Mouse (Mus musculus) skeletal muscle tissue, adult 2 months (tissue): ENCODE results near the gene Mrpl33.

Experiments
- DNase-seq: peaks from one replicate; pipeline ENCODE4 v3.0.0-alpha.2; 2012; ENCODE audit warnings: low read depth, low spot score

The Mrpl33 gene

DNA sequence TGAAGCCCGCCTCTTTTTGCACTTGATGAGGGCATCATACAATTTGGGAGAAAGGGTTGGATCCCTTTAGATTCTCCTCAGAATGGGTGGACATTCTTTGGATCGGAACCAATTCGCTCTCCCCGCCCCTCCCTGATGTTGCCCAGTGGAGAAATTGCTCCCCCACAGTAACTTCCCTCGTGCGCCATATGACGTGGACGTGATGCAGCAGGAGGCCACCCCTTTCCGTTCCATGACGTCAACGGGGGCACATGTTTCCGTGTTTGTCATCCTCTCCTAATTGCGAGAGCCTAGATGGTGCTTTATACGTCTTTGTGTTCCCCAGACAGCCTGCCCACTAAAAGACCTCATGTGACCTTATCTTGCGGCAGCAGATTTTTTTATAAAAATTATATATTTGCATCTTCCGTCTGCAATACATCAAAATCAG is 101.6 kb downstream of the Mrpl33 start:
- DNase-seq: peak; percentile 88

DNA sequence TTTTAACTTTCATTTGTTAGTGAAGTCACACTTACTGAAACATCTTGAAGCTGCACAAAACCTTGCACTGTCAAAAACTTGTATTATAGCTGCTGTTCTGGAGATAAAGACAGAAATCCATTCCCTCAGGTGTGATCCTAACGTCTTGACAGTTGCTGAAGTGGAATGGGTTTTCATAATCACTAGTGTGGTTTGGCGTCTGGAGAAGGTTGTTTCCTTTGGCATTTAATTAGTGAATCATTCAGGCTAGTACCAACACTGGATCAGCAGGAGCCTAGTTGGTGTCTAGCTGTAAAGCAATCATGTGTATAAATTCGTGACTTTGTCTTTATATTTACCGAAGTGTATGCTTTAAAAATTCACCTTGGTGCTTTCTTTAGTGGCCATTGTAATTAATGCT is 102.2 kb downstream of the Mrpl33 start:
- DNase-seq: no peak

DNA sequence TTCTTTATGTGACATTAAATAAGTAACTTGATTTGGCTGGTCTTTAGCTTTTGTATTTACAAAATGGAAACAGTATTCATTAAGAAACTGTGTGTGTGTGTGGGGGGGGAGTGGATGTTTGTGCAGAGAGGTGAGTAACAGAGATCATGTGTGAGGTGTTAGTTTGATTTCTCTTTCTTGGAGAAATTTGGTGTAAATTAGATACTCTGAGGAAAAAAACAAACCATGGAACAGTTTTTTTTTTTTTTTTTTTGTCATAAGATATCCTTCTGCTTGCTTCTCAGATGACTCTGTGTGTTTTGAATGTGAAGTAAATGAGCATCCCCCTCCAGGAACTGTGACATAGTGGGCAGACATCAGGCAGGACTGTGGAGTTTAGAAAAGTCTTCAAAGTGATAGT is 102.7 kb downstream of the Mrpl33 start:
- no peak for DNase-seq

DNA sequence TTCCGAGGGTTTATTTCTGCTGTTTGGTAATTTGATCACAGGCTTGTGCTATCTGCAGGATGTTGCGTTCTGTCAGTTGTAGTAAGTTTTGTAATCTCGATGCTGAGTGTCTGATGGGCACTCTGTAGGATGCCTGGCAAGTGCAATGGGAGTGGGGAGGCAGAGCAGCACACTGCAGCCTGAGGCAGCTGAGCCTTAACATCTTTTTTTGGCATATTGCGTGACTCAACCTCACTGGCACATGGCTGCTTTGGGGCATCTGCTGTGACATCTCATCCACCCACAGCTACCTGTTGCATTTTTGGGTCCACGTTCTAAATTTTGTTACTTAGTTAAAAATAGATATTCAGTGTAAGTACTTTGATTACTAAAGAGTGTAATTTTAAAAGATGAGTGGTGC is 108.2 kb downstream of the Mrpl33 start:
- DNase-seq: no peak

DNA sequence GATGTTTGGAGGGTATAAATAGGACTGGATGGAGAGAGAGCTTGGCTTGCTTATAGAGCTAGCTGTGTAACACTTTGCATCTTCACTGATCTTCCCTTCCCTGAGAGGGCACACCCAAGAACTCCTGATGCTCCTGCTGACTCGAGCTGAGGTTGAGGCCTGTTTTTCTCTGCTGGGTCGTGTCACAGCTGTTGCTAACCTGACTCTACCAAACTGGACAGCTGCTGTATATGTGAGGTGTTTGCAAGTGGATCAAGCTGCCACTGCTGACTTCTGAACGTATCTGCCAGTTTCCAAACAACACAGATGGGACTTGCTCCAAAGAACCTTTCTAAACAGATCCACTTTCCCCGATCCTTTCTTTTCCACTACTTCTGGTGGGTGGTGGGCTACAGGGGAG is 110.1 kb downstream of the Mrpl33 start:
- peak; percentile 11 for DNase-seq

DNA sequence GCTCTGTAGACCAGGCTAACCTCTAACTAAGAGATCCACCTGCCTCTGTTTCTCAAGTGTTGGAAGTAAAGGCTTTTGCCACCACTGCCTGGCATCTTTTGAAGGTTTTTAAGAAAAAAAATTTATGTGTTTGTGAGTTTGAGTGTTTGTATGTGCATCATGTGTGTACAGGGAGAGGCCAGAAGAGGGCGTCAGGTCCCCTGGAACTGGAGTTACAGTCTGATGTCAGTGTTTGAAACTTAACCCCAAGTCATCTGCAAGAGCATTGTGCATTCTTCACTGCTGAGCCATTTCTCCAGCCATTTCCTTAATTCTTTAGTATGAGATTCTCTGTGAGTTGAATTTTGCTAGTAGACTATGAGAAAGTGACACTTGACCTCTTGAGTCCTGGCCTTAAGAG is 112.7 kb downstream of the Mrpl33 start:
- no peak for DNase-seq

DNA sequence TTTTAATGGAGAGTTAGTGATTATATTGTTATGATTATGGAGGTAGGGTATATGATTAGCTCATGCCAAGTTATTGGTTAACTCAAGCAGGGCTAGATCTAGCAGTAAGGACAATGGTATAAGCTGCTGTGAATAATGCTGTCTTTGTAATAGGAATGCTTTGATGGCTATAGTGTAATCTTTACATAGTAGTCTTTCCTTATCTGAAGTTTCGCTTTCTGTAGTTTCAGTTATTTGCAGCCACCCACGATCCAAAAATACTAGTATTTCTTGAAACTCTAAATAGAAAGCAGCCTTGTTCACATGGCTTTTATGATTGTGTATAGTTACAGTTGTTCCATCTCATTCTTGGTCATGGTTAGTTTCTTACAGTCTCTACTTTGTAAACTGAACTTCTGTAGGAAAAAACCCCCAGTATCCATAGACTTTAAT is 116.6 kb downstream of the Mrpl33 start:
- DNase-seq: no peak

DNA sequence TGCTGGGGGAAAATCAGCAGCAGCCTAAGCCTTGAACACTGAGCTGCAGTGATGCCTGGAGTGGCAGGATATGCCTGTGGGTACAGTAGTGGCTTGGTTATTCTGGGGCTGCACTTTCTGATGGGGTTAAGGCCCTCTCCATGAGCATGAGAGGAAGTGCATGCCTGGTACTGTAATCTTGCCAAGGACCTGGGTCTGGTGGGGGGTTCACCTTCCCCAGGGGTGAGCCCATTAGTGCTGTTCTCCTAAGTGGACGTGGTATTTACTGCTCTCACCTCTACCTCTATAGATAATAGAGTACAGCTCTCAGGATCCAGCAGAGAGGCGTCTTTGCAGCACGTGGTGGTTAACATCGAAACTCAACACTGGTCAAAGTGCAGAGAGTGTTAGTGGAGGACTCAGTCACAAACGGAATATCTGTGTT is 117.1 kb downstream of the Mrpl33 start:
- no peak for DNase-seq
